Mouse (Mus musculus): ENCODE results near the gene Dlg1. TPM values are rescaled to one million over a fixed set of nuclear protein-coding genes. Genes with fewer than 3 reads are reported as not detected.
A peak's percentile ranks its signal among the peaks of the same experiment; 100 is the strongest.

The Dlg1 gene
- polyA plus RNA-seq, 1 experiment from 2014 or later, result 16.9 TPM

DNA sequence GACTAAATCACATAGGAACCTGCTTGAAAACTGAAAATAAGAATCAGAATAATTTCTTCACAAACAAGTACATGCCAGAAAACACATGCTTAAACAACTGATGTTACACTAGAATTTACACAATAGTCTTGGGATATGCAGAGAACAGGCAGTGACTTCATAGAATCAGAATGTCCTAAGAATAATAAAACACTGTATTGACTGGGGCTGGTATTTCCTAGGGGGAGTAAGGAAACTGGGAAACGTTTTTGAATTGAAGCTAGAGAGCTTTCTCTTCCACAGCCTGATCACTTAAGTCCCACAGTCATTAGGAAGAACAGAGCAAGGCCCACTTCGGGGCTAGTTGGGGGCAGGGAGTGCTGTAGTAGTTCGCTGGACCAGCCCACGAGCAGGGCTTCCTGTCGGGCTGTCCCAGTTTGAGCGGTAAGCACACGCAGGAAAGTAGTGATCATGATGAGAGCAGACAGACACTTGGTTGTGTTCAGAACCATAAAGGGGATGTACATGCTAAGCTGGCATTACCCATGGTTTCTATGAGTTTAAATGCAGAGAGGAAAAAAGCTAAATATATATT is 170.9 kb downstream of the Dlg1 start:
- WGBS, result 77% methylated on average over 7 of the region's 7 CpGs
- Histone ChIP-seq H3K27ac (no peak overlapping the region), H3K9me3 (no peaks in the 10 kb centered on the region), H3K36me3 (peaks cover 39% of the 10 kb centered on the region), H3K4me3 (no peak overlapping the region), H3K4me1 (replicated peaks) (no peaks in the 10 kb centered on the region), H3K27me3 (ENCODE audit: insufficient read depth, poor library complexity, severe bottlenecking) (no peaks in the 10 kb centered on the region)
- DNase-seq (ENCODE audit: low spot score), result no peak

GRCm38 (mm10) chr16:31834662-31835318 is 171.5 kb downstream of the Dlg1 start:
- H3K4me3 ChIP-seq, result no peak overlapping the region
- DNase-seq (ENCODE audit: low spot score), result no peak
- peaks cover 35% of the 10 kb centered on the region for H3K36me3 ChIP-seq
- no peak overlapping the region for H3K27ac ChIP-seq
- no peaks in the 10 kb centered on the region for H3K9me3 ChIP-seq
- H3K4me1 ChIP-seq (replicated peaks), result no peaks in the 10 kb centered on the region
- H3K27me3 ChIP-seq (ENCODE audit: insufficient read depth, poor library complexity, severe bottlenecking), result no peaks in the 10 kb centered on the region
- WGBS, result 91% methylated on average over 2 of the region's 2 CpGs

DNA sequence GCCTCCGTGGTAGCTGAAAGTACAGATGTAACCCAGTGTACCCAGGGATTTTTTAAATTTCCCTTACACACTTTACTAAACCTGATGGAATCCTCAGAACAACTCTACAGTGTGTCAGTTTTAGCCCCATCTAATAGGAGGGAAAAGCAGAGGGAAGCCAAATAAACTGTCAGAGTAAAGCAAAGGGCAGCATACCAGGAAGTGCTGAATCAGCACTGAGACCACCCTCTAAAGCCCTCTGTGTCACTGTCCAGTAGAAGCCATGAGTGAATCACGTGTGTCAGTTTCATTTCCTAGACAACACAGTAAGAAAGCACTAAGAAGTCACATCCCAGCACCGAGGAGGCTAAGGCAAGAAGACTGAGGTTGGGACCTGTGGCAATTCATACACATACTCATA is 174.1 kb downstream of the Dlg1 start:
- no peaks in the 10 kb centered on the region for H3K9me3 ChIP-seq
- H3K27ac ChIP-seq, result no peak overlapping the region
- H3K4me3 ChIP-seq, result no peak overlapping the region
- no peak for DNase-seq (ENCODE audit: low spot score)
- WGBS, result 90% methylated on average over 3 of the region's 3 CpGs
- H3K4me1 ChIP-seq (replicated peaks), result no peaks in the 10 kb centered on the region
- no peaks in the 10 kb centered on the region for H3K27me3 ChIP-seq (ENCODE audit: insufficient read depth, poor library complexity, severe bottlenecking)
- peaks cover 39% of the 10 kb centered on the region for H3K36me3 ChIP-seq

GRCm38 (mm10) chr16:31844246-31844645 is 181.0 kb downstream of the Dlg1 start:
- WGBS, result 94% methylated on average over 3 of the region's 3 CpGs

DNA sequence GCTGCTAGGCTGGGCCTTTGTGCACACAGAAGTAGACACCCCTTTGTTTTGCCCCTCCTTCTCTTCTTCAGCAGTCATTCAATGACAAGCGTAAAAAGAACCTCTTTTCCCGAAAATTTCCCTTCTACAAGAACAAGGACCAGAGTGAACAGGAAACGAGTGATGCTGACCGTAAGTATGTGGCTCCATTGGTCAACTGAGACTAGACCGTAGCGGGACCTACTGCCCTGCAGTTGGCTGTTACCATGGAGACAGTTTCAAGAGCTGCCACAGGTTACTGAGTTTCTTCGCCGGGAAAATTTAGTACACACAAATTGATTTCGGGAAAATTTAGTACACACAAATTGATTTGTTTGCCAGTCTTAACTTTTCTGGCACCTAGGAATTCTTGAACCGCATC is 183.5 kb downstream of the Dlg1 start:
- no peaks in the 10 kb centered on the region; the same call in 1 of the 2 replicates for H3K4me1 ChIP-seq (replicated peaks)
- H3K27me3 ChIP-seq (ENCODE audit: insufficient read depth, poor library complexity, severe bottlenecking), result no peaks in the 10 kb centered on the region
- no peaks in the 10 kb centered on the region for H3K9me3 ChIP-seq
- DNase-seq (ENCODE audit: low spot score), result peak; percentile 3
- H3K4me3 ChIP-seq, result no peak overlapping the region
- no peak overlapping the region for H3K27ac ChIP-seq
- H3K36me3 ChIP-seq, result peaks cover 17% of the 10 kb centered on the region; the same call in 1 of the 2 replicates
- WGBS, result 65% methylated on average over 10 of the region's 10 CpGs

More at GRCm38 (mm10) chr16:31844246-31844645, 181.0 kb downstream of the Dlg1 start:
- no peak for DNase-seq (ENCODE audit: low spot score)
- Histone ChIP-seq H3K27ac (no peak overlapping the region), H3K36me3 (peaks cover 19% of the 10 kb centered on the region), H3K4me1 (replicated peaks) (no peaks in the 10 kb centered on the region; the same call in 1 of the 2 replicates), H3K27me3 (ENCODE audit: insufficient read depth, poor library complexity, severe bottlenecking) (no peaks in the 10 kb centered on the region), H3K9me3 (no peaks in the 10 kb centered on the region), H3K4me3 (no peak overlapping the region)

DNA sequence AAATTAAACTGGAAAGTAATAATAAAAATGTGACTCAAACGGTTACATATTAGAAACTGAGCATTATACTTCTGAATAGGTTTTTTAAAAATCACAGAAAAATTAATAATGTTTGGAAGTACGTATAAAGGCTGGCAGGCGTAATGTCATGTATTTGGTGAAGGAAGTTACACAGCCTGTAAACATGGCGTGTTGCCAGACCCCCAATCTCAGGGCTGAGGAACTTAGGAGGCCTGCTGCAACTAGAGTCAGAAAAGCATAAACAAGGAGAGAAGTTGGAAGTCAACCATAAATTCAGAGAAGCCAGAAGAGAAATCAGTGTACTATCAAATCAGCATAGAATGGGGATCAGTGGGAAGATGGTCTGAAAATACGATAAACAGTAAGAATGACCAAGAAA is 200.7 kb downstream of the Dlg1 start:
- WGBS, result 98% methylated on average over 5 of the region's 5 CpGs
- Histone ChIP-seq H3K9me3 (peaks cover 9% of the 10 kb centered on the region), H3K4me3 (no peak overlapping the region), H3K27ac (no peak overlapping the region), H3K36me3 (peaks cover 90% of the 10 kb centered on the region), H3K4me1 (replicated peaks) (no peaks in the 10 kb centered on the region), H3K27me3 (ENCODE audit: insufficient read depth, poor library complexity, severe bottlenecking) (no peaks in the 10 kb centered on the region)
- DNase-seq (ENCODE audit: low spot score), result no peak

DNA sequence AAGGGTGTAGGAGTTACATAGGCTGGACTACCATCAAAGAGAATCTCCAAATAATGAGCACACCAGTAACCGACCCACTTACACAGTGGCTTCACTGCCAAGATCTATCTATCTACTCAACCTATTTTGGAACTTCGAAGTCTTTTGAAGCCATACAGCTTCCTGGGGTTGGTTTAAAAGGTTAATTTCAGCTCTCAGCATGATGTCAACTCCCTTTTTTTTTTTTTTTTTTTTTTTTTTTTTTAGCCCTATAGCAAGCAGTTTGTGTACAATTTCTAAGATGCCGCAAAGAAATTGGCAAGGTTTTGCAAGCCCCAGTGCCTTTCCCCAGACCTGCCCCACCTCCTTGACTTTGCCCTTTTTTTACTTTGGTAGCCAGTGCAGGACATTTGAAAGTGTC is 202.0 kb downstream of the Dlg1 start:
- H3K27me3 ChIP-seq (ENCODE audit: insufficient read depth, poor library complexity, severe bottlenecking), result no peaks in the 10 kb centered on the region
- DNase-seq (ENCODE audit: low spot score), result no peak
- H3K36me3 ChIP-seq, result peaks cover 91% of the 10 kb centered on the region

DNA sequence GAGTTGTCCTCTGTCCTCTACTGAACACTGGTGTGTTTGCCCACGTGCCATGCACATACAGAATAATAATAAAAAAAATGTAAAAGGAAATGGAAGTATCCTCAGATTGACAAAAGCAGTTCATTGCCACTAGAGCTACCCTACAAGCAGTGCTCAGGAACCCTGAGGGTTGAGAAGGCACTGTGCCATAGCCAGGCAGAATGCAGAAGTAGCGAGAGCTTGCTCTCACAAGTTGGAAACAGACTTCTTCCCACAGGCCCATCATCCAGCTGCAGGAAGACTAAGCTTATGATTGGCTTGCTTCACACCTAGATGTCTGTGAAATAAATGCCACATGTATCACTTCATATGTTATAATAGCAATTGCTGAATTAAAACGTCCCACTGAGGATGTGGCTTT is 203.7 kb downstream of the Dlg1 start:
- 91% methylated on average over 3 of the region's 3 CpGs for WGBS
- Histone ChIP-seq H3K9me3 (no peaks in the 10 kb centered on the region), H3K27ac (no peak overlapping the region), H3K4me1 (replicated peaks) (no peaks in the 10 kb centered on the region), H3K27me3 (ENCODE audit: insufficient read depth, poor library complexity, severe bottlenecking) (no peaks in the 10 kb centered on the region), H3K4me3 (no peak overlapping the region), H3K36me3 (peaks cover 87% of the 10 kb centered on the region)
- no peak for DNase-seq (ENCODE audit: low spot score)

More for the DNA sequence above, 202.0 kb downstream of the Dlg1 start:
- Histone ChIP-seq H3K27ac (no peak overlapping the region), H3K4me1 (replicated peaks) (no peaks in the 10 kb centered on the region), H3K9me3 (peaks cover 9% of the 10 kb centered on the region), H3K4me3 (no peak overlapping the region)
- 72% methylated on average over 3 of the region's 3 CpGs for WGBS

DNA sequence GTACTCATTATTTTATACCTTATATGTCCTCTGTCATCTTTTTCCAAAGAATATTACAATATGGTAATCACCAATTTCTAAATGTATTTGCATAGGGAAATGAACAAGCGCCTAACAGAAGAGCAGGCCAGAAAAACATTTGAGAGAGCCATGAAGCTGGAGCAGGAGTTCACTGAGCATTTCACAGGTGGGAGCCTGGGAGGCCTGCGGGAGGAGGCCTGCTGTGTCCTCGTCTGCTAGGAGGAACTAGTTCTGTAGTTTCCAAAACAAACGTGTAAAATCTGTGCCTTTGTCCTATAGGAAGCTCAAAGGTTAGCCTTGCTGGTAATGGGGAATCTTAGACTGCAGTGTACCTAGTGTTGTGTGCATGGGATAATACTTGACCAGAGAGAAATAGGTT is 204.5 kb downstream of the Dlg1 start:
- H3K4me1 ChIP-seq (replicated peaks), result no peaks in the 10 kb centered on the region
- H3K36me3 ChIP-seq, result peaks cover 83% of the 10 kb centered on the region
- no peak overlapping the region for H3K4me3 ChIP-seq
- WGBS, result 73% methylated on average over 4 of the region's 4 CpGs
- no peak for DNase-seq (ENCODE audit: low spot score)
- no peak overlapping the region for H3K27ac ChIP-seq
- H3K9me3 ChIP-seq, result no peaks in the 10 kb centered on the region
- no peaks in the 10 kb centered on the region for H3K27me3 ChIP-seq (ENCODE audit: insufficient read depth, poor library complexity, severe bottlenecking)

GRCm38 (mm10) chr16:31873721-31874120 is 210.5 kb downstream of the Dlg1 start:
- Histone ChIP-seq H3K36me3 (peaks cover 52% of the 10 kb centered on the region), H3K27me3 (ENCODE audit: insufficient read depth, poor library complexity, severe bottlenecking) (peaks cover under 1% of the 10 kb centered on the region; the same call in 1 of the 2 replicates), H3K4me1 (replicated peaks) (peaks cover 3% of the 10 kb centered on the region), H3K4me3 (no peak overlapping the region), H3K9me3 (no peaks in the 10 kb centered on the region), H3K27ac (no peak overlapping the region)
- no peak for DNase-seq (ENCODE audit: low spot score)
- WGBS, result 94% methylated on average over 8 of the region's 8 CpGs

DNA sequence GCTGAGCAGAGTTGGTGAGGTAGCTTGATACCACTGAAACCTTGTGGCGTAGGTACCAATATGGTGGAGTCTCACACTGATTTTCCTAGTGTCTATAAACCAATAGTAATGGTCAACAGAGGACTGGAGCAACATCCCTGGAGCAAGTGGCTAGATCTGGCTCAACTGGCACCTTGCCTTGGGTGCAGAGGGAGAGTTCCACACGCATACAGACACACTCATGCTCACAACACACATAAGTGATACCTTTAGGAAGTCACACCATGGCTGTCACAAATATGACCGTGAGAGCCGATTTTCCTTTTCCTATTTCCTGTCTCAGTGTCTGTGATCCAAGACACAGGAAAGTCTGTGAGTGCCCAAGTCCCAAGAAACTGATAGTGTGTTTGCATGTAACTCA is 212.1 kb downstream of the Dlg1 start:
- no peak overlapping the region for H3K27ac ChIP-seq
- no peaks in the 10 kb centered on the region for H3K9me3 ChIP-seq
- peaks cover 17% of the 10 kb centered on the region for H3K27me3 ChIP-seq (ENCODE audit: insufficient read depth, poor library complexity, severe bottlenecking)
- no peak overlapping the region for H3K4me3 ChIP-seq
- peaks cover 19% of the 10 kb centered on the region for H3K4me1 ChIP-seq (replicated peaks)
- WGBS, result 98% methylated on average over 4 of the region's 4 CpGs
- H3K36me3 ChIP-seq, result peaks cover 37% of the 10 kb centered on the region
- DNase-seq (ENCODE audit: low spot score), result no peak

DNA sequence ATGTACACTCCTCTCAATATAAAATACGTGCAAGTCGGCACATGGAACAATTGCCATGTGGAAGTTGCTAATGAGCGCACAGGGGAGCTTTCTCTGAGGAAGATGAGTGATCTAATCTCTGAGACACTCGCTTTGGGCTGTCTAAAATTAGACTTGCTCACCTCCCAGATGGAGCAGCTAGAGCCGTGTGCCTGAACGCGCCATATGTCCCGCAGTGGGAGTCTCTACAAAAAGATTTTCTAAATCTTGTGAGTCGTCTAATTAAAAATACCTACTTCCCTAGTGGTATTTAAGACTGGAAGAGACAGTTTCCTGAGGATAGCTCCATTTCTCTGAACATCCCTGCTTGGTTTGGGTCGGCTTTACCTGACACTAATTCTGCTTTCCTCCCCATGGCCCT is 213.1 kb downstream of the Dlg1 start:
- WGBS, result 88% methylated on average over 10 of the region's 10 CpGs
- Histone ChIP-seq H3K36me3 (peaks cover 30% of the 10 kb centered on the region), H3K4me3 (no peak overlapping the region), H3K9me3 (no peaks in the 10 kb centered on the region), H3K27ac (no peak overlapping the region), H3K27me3 (ENCODE audit: insufficient read depth, poor library complexity, severe bottlenecking) (peaks cover 17% of the 10 kb centered on the region), H3K4me1 (replicated peaks) (peaks cover 19% of the 10 kb centered on the region)
- no peak for DNase-seq (ENCODE audit: low spot score)

DNA sequence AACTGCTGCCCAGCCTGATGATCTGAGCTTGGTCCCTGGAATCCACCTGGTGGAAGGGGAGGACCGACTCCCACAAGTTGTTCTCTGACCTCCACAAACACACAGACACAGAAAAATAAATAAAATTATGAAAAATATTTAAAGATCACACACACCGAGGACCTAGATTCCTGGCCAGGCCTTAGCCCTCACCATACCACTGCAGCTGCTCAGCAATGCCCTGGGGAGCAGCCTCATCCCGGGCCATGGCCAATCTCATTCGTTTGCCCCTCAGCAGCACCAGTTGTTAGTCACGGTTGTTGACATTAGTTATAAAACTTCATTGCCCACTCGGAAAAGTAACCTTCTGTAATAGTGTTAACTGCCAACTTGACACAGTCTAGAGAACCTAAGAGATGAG is 214.8 kb downstream of the Dlg1 start:
- no peaks in the 10 kb centered on the region for H3K9me3 ChIP-seq
- H3K4me1 ChIP-seq (replicated peaks), result peaks cover 31% of the 10 kb centered on the region
- H3K27ac ChIP-seq, result no peak overlapping the region
- no peak overlapping the region for H3K4me3 ChIP-seq
- 75% methylated on average over 6 of the region's 6 CpGs for WGBS
- peaks cover 22% of the 10 kb centered on the region for H3K27me3 ChIP-seq (ENCODE audit: insufficient read depth, poor library complexity, severe bottlenecking)
- H3K36me3 ChIP-seq, result peaks cover 19% of the 10 kb centered on the region
- DNase-seq (ENCODE audit: low spot score), result no peak

Data from hindbrain, embryonic 10.5 days (tissue).